Mouse (Mus musculus) liver, postnatal 0 days (tissue): ENCODE data around the gene Uggt2. TPM values are rescaled to one million over a fixed set of nuclear protein-coding genes. Genes with fewer than 3 reads are reported as not detected.

Source experiments
- ATAC-seq: fragments of 200-750 bp; cut with Nextera tagmentation; 2 replicates; pipeline ENCODE4 v1.8.0; 2017; ENCODE audit warnings: mild to moderate bottlenecking, moderate library complexity
- DNase-seq: peaks from one replicate; pipeline ENCODE4 v3.0.0-alpha.2; 2016
- H3K27ac ChIP-seq: fragments of 300-500 bp; sonication (generic); 2 replicates; pipeline ENCODE4 v1.5.1; 2014; ENCODE audit warnings: antibody characterized with exemption, moderate library complexity, mild to moderate bottlenecking, low read depth
- H3K27me3 ChIP-seq: fragments of 300-500 bp; sonication (generic); 2 replicates; pipeline ENCODE4 v1.6.1; 2014; ENCODE audit warnings: low read length, control low read depth, mixed read lengths; ENCODE audit not compliant: insufficient read depth
- H3K36me3 ChIP-seq: fragments of 300-500 bp; sonication (generic); replicated peaks from 2 replicates; pipeline ENCODE4 v1.6.1; 2014; ENCODE audit warnings: mild to moderate bottlenecking, control low read depth, low read length, moderate library complexity, mixed read lengths; ENCODE audit not compliant: insufficient read depth
- H3K4me1 ChIP-seq: fragments of 300-500 bp; sonication (generic); 2 replicates; pipeline ENCODE4 v1.6.1; 2014; ENCODE audit warnings: antibody characterized with exemption, mild to moderate bottlenecking, control low read depth; ENCODE audit not compliant: insufficient read depth
- H3K4me2 ChIP-seq: fragments of 300-500 bp; sonication (generic); 2 replicates; pipeline ENCODE4 v1.6.1; 2014; ENCODE audit warnings: low read depth, mild to moderate bottlenecking, low read length, moderate library complexity, mixed read lengths
- H3K4me3 ChIP-seq: fragments of 300-500 bp; sonication (generic); 2 replicates; pipeline ENCODE4 v1.5.1; 2014; ENCODE audit warnings: low read depth, low read length
- H3K9ac ChIP-seq: fragments of 300-500 bp; sonication (generic); replicated peaks from 2 replicates; pipeline ENCODE4 v1.6.1; 2014; ENCODE audit warnings: mild to moderate bottlenecking, moderate library complexity
- H3K9me3 ChIP-seq: fragments of 300-500 bp; sonication (generic); 2 replicates; pipeline ENCODE4 v1.6.1; 2016; ENCODE audit warnings: mild to moderate bottlenecking, control low read depth, low read length, mixed read lengths
- CTCF ChIP-seq: sonication (generic); IDR thresholded peaks from 2 replicates; pipeline ENCODE4 v1.5.1; 2016; ENCODE audit warnings: antibody characterized with exemption, low read depth
- EP300 ChIP-seq: IDR thresholded peaks from 2 replicates; pipeline ENCODE4 v1.6.1; 2016; ENCODE audit warnings: antibody characterized with exemption, low read depth, mild to moderate bottlenecking
- WGBS: fragments of 180-500 bp; shearing (Covaris S2); extraction: QIAGEN DNeasy Blood & Tissue Kit; methylation state at CpG from one replicate; pipeline ENCODE4 v1.1.7; 2014; ENCODE audit not compliant: insufficient replicate concordance; 5-methylcytosine and 5-hydroxymethylcytosine counted together
- polyA plus RNA-seq: library from polyadenylated mRNA; unstranded; fragments of >200 nt; fragmentation: Nextera tagmentation; extraction: Ambion mirVana; gene quantifications from 2 replicates; pipeline ENCODE4 v1.2.1, GENCODE M21; 2015

Gene Uggt2
- polyA plus RNA-seq, result 1.4 and 1.7 TPM in 2 replicates

DNA sequence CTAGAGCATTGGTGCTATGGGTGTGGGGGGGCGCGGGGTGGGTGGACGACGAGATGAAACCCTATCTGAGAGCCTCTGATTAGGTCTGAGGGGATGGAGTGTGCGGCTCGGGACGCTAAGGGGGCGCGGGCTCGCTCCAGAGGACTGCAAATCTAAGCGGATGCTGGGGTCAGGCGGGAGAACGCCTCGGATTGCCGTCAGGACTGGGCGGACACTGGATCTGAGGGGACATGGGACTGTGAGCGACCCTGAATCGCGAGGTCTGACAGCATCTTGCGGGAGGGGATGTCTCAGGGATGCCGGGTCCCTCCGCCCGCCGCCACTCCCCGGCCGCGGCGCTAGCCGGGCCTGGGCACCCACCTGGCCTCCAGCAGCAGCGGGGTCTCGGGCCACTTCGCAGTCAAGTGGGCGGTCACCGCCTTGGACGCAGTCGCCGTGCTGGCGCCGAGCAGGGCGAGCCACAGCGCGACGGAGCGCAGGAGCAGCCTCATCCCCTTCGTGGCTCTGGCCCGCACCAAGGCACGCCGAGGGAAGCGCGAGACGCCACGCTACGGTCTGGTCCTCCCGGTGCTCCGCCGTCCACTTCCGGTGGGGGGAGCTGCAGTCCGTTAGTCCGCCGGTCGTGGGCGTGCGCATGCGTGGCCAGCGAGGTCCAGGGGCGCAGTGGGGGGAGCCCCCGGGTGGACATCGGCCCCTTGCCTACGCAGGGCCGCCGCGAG is at the start of gene Uggt2:
Gene Uggt2, minus strand, starts transcription at position 580 of the 719 bp plus-strand sequence.
- Histone ChIP-seq H3K9ac (peak within 1 kb of the TSS; percentile 67), H3K36me3 (no peaks in the 10 kb centered on the region), H3K4me1 (peaks cover 5% of the 10 kb centered on the region; the same call in 1 of the 2 replicates), H3K9me3 (no peaks in the 10 kb centered on the region), H3K4me2 (peak within 1 kb of the TSS; percentile 78), H3K27ac (no peak within 1 kb of the TSS), H3K4me3 (peak within 1 kb of the TSS; percentile 62), H3K27me3 (0 out of 2 replicates have a peak, but pooled peaks cover 14% of the 10 kb centered on the region)
- 2% methylated on average over 60 of the region's 72 CpGs for WGBS
- no peak for TF ChIP-seq EP300
- TF ChIP-seq CTCF, result peak; percentile 57
- ATAC-seq (peak; percentile 95), DNase-seq (peak; percentile 75)

DNA sequence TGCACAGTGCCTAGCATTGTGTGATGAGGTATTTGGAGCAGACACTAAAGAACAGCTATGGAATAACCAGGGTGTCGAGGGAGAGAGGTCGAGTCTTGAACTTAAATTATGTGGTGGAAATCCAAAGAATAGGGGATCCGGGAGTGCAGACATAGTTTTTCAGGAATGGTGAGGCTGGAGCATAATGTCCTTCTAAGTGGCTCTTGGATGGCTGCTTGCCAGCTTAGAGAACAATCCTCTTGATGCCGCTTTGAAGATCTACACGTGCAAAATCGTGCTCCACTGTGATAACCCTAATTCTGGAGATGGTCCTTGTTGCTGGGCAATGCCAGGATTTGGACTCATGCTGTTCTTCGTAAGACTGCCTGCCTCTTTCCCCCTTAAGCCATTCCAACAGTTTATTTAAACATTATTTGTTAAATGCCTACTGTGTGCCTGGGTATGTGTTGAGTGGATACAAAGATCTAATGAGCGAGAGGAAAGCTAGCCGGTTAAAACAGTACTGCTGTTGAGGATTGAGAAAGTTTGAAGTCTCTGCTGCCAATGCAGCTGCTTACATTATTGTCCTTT is 40.2 kb upstream of the Uggt2 start:
- no peak for TF ChIP-seq EP300
- TF ChIP-seq CTCF, result no peak
- H3K4me2 ChIP-seq, result no peak overlapping the region
- H3K9ac ChIP-seq, result no peak overlapping the region
- no peak overlapping the region for H3K4me3 ChIP-seq
- H3K27ac ChIP-seq, result no peak overlapping the region
- 42% methylated on average over 9 of the region's 9 CpGs for WGBS
- H3K36me3 ChIP-seq, result no peaks in the 10 kb centered on the region
- ATAC-seq (no peak), DNase-seq (no peak)
- H3K27me3 ChIP-seq, result peaks cover 46% of the 10 kb centered on the region
- H3K4me1 ChIP-seq, result no peaks in the 10 kb centered on the region
- H3K9me3 ChIP-seq, result no peaks in the 10 kb centered on the region

GRCm38 (mm10) chr14:119138786-119139100 is 39.5 kb upstream of the Uggt2 start:
- H3K27ac ChIP-seq, result no peak overlapping the region
- peak overlapping the region; percentile 53 for H3K4me3 ChIP-seq
- TF ChIP-seq EP300 (no peak), CTCF (no peak)
- no peaks in the 10 kb centered on the region for H3K36me3 ChIP-seq
- H3K9ac ChIP-seq, result no peak overlapping the region
- peaks cover 46% of the 10 kb centered on the region for H3K27me3 ChIP-seq
- DNase-seq (no peak), ATAC-seq (no peak)
- 2% methylated on average over 20 of the region's 20 CpGs for WGBS
- H3K4me2 ChIP-seq, result peak overlapping the region; percentile 75
- no peaks in the 10 kb centered on the region for H3K4me1 ChIP-seq
- no peaks in the 10 kb centered on the region for H3K9me3 ChIP-seq

DNA sequence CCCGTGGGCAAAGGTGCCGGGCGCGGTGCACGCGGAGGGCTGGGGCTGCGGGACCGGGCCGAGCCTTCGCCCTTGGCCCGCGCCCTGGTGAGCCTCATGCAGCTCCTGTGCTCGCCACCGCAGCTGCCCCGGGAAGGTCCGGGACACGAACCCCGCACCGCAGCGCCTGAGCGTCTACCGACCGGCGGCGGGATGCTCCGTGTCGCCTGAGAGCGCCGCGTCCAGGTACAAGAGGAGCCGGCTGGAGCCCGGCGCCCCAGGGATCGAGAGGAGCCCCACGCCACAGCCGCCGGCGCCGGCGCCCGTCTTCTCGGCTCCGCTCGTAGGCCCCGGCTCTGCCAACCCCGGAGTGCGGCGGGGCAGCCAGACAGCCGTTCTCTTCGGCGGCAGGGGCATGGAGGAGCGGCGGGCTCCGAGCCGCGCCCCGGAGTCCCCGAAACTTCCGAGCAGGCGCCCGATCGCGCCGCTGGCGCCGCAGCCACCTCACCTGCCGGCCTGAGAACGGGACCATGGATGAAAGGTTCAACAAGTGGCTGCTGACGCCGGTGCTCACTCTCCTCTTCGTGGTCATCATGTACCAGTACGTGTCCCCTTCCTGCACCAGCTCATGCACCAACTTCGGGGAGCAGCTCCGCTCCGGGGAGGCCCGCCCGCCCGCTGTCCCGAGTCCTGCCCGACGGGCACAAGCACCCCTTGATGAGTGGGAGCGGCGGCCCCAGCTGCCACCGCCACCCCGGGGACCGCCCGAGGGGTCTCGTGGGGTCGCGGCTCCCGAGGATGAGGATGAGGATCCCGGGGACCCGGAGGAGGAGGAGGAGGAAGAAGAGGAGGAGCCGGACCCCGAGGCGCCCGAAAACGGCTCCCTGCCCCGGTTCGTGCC is 38.9 kb upstream of the Uggt2 start, which contains the start of gene Hs6st3:
Gene Hs6st3, plus strand, starts transcription at position 436 of the 880 bp plus-strand sequence.
- Histone ChIP-seq H3K4me1 (no peaks in the 10 kb centered on the region), H3K9me3 (no peaks in the 10 kb centered on the region), H3K27me3 (peaks cover 46% of the 10 kb centered on the region), H3K36me3 (no peaks in the 10 kb centered on the region), H3K4me3 (peak within 1 kb of the TSS; percentile 53), H3K4me2 (peak within 1 kb of the TSS; percentile 75), H3K9ac (no peak within 1 kb of the TSS), H3K27ac (no peak within 1 kb of the TSS)
- no peak for TF ChIP-seq CTCF
- no peak for TF ChIP-seq EP300
- ATAC-seq (no peak), DNase-seq (peak; percentile 19)
- 1% methylated on average over 92 of the region's 100 CpGs for WGBS

DNA sequence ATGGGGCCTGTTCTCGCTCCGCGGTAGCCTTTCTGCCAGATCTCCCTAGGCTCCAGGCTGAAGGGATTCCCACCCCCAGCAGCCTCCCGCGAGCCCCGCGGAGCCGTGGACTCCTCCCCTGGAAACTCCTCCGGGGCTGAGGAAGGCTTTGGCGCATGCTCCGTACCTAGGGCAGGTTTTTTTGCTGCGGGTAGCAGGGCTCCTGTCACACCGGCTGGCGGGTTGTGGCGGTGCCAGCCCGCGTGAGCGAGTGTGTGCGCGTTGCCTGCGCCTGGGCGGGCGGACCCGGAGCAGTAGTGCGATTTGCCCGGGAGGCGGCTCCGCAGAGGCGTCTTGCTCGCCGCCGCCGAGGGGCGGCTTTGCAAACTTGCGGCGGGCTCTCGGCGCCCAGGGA is 38.3 kb upstream of the Uggt2 start:
- ATAC-seq (no peak; the same call in 1 of the 2 replicates), DNase-seq (peak; percentile 29)
- WGBS, result under 1% methylated on average over 34 of the region's 38 CpGs
- no peak overlapping the region for H3K27ac ChIP-seq
- H3K36me3 ChIP-seq, result no peaks in the 10 kb centered on the region
- no peak overlapping the region for H3K9ac ChIP-seq
- TF ChIP-seq CTCF (no peak), EP300 (no peak)
- no peaks in the 10 kb centered on the region for H3K9me3 ChIP-seq
- H3K4me3 ChIP-seq, result peak overlapping the region; percentile 53
- H3K27me3 ChIP-seq, result peaks cover 46% of the 10 kb centered on the region
- no peaks in the 10 kb centered on the region for H3K4me1 ChIP-seq
- peak overlapping the region; percentile 75 for H3K4me2 ChIP-seq

GRCm38 (mm10) chr14:119127330-119127729 is 28.1 kb upstream of the Uggt2 start:
- Histone ChIP-seq H3K4me3 (no peak overlapping the region), H3K36me3 (no peaks in the 10 kb centered on the region), H3K4me2 (no peak overlapping the region), H3K27ac (no peak overlapping the region), H3K9ac (no peak overlapping the region), H3K9me3 (no peaks in the 10 kb centered on the region), H3K27me3 (no peaks in the 10 kb centered on the region), H3K4me1 (no peaks in the 10 kb centered on the region)
- TF ChIP-seq CTCF, result no peak
- no peak for TF ChIP-seq EP300
- 78% methylated on average over 2 of the region's 2 CpGs for WGBS
- ATAC-seq, result no peak
- no peak for DNase-seq
